Mouse (Mus musculus): ENCODE data around the gene Wwox. TPM values are rescaled to one million over a fixed set of nuclear protein-coding genes. Genes with fewer than 3 reads are reported as not detected.

Wwox gene
- polyA plus RNA-seq, 1 experiment from 2014 or later, result 11.0 TPM

- Histone ChIP-seq H3K9ac (ENCODE audit: low read depth, low read length) (no peak overlapping the region), H3K9me3 (ENCODE audit: control insufficient read depth, low read length) (0 out of 2 replicates have a peak, but pooled peaks cover 4% of the 10 kb centered on the region), H3K27me3 (replicated peaks; ENCODE audit: control insufficient read depth, insufficient read depth, low read length) (no peaks in the 10 kb centered on the region), H3K4me3 (ENCODE audit: low read depth, low read length) (no peak overlapping the region), H3K4me1 (ENCODE audit: control insufficient read depth, insufficient read depth, low read length) (peaks cover 7% of the 10 kb centered on the region), H3K4me2 (ENCODE audit: low read depth, low read length) (no peak overlapping the region), H3K27ac (replicated peaks; ENCODE audit: low read depth, low read length) (no peak overlapping the region), H3K36me3 (ENCODE audit: control insufficient read depth, insufficient read depth, low read length) (no peaks in the 10 kb centered on the region)
- ATAC-seq (ENCODE audit: low read depth) (no peak), DNase-seq (ENCODE audit: low spot score) (no peak)
- 86% methylated on average over 4 of the region's 4 CpGs for WGBS
These were observed 523.8 kb downstream of the Wwox start for GRCm38 (mm10) chr8:114963282-114963681.

GRCm38 (mm10) chr8:114964206-114964605 is 524.8 kb downstream of the Wwox start:
- Histone ChIP-seq H3K36me3 (ENCODE audit: control insufficient read depth, insufficient read depth, low read length) (no peaks in the 10 kb centered on the region), H3K9me3 (ENCODE audit: control insufficient read depth, low read length) (peaks cover 12% of the 10 kb centered on the region; the same call in 1 of the 2 replicates), H3K4me1 (ENCODE audit: control insufficient read depth, insufficient read depth, low read length) (no peaks in the 10 kb centered on the region), H3K27me3 (replicated peaks; ENCODE audit: control insufficient read depth, insufficient read depth, low read length) (no peaks in the 10 kb centered on the region), H3K4me3 (ENCODE audit: low read depth, low read length) (no peak overlapping the region), H3K9ac (ENCODE audit: low read depth, low read length) (no peak overlapping the region), H3K27ac (replicated peaks; ENCODE audit: low read depth, low read length) (no peak overlapping the region), H3K4me2 (ENCODE audit: low read depth, low read length) (no peak overlapping the region)
- ATAC-seq (ENCODE audit: low read depth) (no peak), DNase-seq (ENCODE audit: low spot score) (no peak)
- 82% methylated on average over 6 of the region's 6 CpGs for WGBS

GRCm38 (mm10) chr8:114968842-114969241 is 529.4 kb downstream of the Wwox start:
- Histone ChIP-seq H3K4me1 (ENCODE audit: control insufficient read depth, insufficient read depth, low read length) (no peaks in the 10 kb centered on the region), H3K4me2 (ENCODE audit: low read depth, low read length) (no peak overlapping the region), H3K9me3 (ENCODE audit: control insufficient read depth, low read length) (peaks cover 12% of the 10 kb centered on the region; the same call in 1 of the 2 replicates), H3K27ac (replicated peaks; ENCODE audit: low read depth, low read length) (no peak overlapping the region), H3K27me3 (replicated peaks; ENCODE audit: control insufficient read depth, insufficient read depth, low read length) (peaks cover 5% of the 10 kb centered on the region; the same call in 1 of the 2 replicates), H3K9ac (ENCODE audit: low read depth, low read length) (no peak overlapping the region), H3K4me3 (ENCODE audit: low read depth, low read length) (no peak overlapping the region), H3K36me3 (ENCODE audit: control insufficient read depth, insufficient read depth, low read length) (no peaks in the 10 kb centered on the region)
- WGBS, result 80% methylated on average over 4 of the region's 4 CpGs
- ATAC-seq (ENCODE audit: low read depth) (no peak), DNase-seq (ENCODE audit: low spot score) (no peak)

GRCm38 (mm10) chr8:114971378-114971777 is 531.9 kb downstream of the Wwox start:
- no peak overlapping the region for H3K9ac ChIP-seq (ENCODE audit: low read depth, low read length)
- ATAC-seq (ENCODE audit: low read depth), result peak; percentile 63

GRCm38 (mm10) chr8:114973002-114973461 is 533.6 kb downstream of the Wwox start:
- Histone ChIP-seq H3K27me3 (replicated peaks; ENCODE audit: control insufficient read depth, insufficient read depth, low read length) (peaks cover 5% of the 10 kb centered on the region; the same call in 1 of the 2 replicates), H3K9me3 (ENCODE audit: control insufficient read depth, low read length) (peaks cover 8% of the 10 kb centered on the region; the same call in 1 of the 2 replicates), H3K36me3 (ENCODE audit: control insufficient read depth, insufficient read depth, low read length) (no peaks in the 10 kb centered on the region), H3K4me2 (ENCODE audit: low read depth, low read length) (no peak overlapping the region), H3K4me3 (ENCODE audit: low read depth, low read length) (no peak overlapping the region), H3K27ac (replicated peaks; ENCODE audit: low read depth, low read length) (no peak overlapping the region), H3K9ac (ENCODE audit: low read depth, low read length) (no peak overlapping the region), H3K4me1 (ENCODE audit: control insufficient read depth, insufficient read depth, low read length) (no peaks in the 10 kb centered on the region)
- ATAC-seq (ENCODE audit: low read depth) (peak; percentile 18; the same call in 1 of the 2 replicates), DNase-seq (ENCODE audit: low spot score) (peak; percentile 42)
- WGBS, result 41% methylated on average over 12 of the region's 12 CpGs

More at GRCm38 (mm10) chr8:114971378-114971777, 531.9 kb downstream of the Wwox start:
- peak; percentile 81 for DNase-seq (ENCODE audit: low spot score)
- H3K36me3 ChIP-seq (ENCODE audit: control insufficient read depth, insufficient read depth, low read length), result no peaks in the 10 kb centered on the region
- H3K4me3 ChIP-seq (ENCODE audit: low read depth, low read length), result no peak overlapping the region
- H3K27ac ChIP-seq (replicated peaks; ENCODE audit: low read depth, low read length), result no peak overlapping the region
- peaks cover 5% of the 10 kb centered on the region; the same call in 1 of the 2 replicates for H3K27me3 ChIP-seq (replicated peaks; ENCODE audit: control insufficient read depth, insufficient read depth, low read length)
- H3K9me3 ChIP-seq (ENCODE audit: control insufficient read depth, low read length), result peaks cover 10% of the 10 kb centered on the region; the same call in 1 of the 2 replicates
- WGBS, result 34% methylated on average over 8 of the region's 8 CpGs
- no peak overlapping the region for H3K4me2 ChIP-seq (ENCODE audit: low read depth, low read length)
- no peaks in the 10 kb centered on the region for H3K4me1 ChIP-seq (ENCODE audit: control insufficient read depth, insufficient read depth, low read length)

- Histone ChIP-seq H3K36me3 (ENCODE audit: control insufficient read depth, insufficient read depth, low read length) (no peaks in the 10 kb centered on the region), H3K4me3 (ENCODE audit: low read depth, low read length) (no peak overlapping the region), H3K4me1 (ENCODE audit: control insufficient read depth, insufficient read depth, low read length) (no peaks in the 10 kb centered on the region), H3K9me3 (ENCODE audit: control insufficient read depth, low read length) (no peaks in the 10 kb centered on the region), H3K9ac (ENCODE audit: low read depth, low read length) (no peak overlapping the region), H3K27me3 (replicated peaks; ENCODE audit: control insufficient read depth, insufficient read depth, low read length) (peaks cover 5% of the 10 kb centered on the region; the same call in 1 of the 2 replicates), H3K27ac (replicated peaks; ENCODE audit: low read depth, low read length) (no peak overlapping the region), H3K4me2 (ENCODE audit: low read depth, low read length) (no peak overlapping the region)
- ATAC-seq (ENCODE audit: low read depth), result no peak
- 65% methylated on average over 5 of the region's 5 CpGs for WGBS
- DNase-seq (ENCODE audit: low spot score), result no peak
These were observed 535.0 kb downstream of the Wwox start for GRCm38 (mm10) chr8:114974336-114974950.

- H3K9me3 ChIP-seq (ENCODE audit: control insufficient read depth, low read length), result no peaks in the 10 kb centered on the region
- DNase-seq (ENCODE audit: low spot score), result no peak
- WGBS, result 81% methylated on average over 11 of the region's 11 CpGs
- ATAC-seq (ENCODE audit: low read depth), result no peak
- H3K9ac ChIP-seq (ENCODE audit: low read depth, low read length), result no peak overlapping the region
- H3K4me1 ChIP-seq (ENCODE audit: control insufficient read depth, insufficient read depth, low read length), result no peaks in the 10 kb centered on the region
- H3K27me3 ChIP-seq (replicated peaks; ENCODE audit: control insufficient read depth, insufficient read depth, low read length), result no peaks in the 10 kb centered on the region
- H3K4me2 ChIP-seq (ENCODE audit: low read depth, low read length), result no peak overlapping the region
- H3K27ac ChIP-seq (replicated peaks; ENCODE audit: low read depth, low read length), result no peak overlapping the region
- no peaks in the 10 kb centered on the region for H3K36me3 ChIP-seq (ENCODE audit: control insufficient read depth, insufficient read depth, low read length)
- H3K4me3 ChIP-seq (ENCODE audit: low read depth, low read length), result no peak overlapping the region
These were observed 538.3 kb downstream of the Wwox start for GRCm38 (mm10) chr8:114977746-114978145.

GRCm38 (mm10) chr8:114978206-114978960 is 538.9 kb downstream of the Wwox start:
- Histone ChIP-seq H3K27ac (replicated peaks; ENCODE audit: low read depth, low read length) (no peak overlapping the region), H3K9me3 (ENCODE audit: control insufficient read depth, low read length) (no peaks in the 10 kb centered on the region), H3K4me1 (ENCODE audit: control insufficient read depth, insufficient read depth, low read length) (no peaks in the 10 kb centered on the region), H3K4me3 (ENCODE audit: low read depth, low read length) (no peak overlapping the region), H3K9ac (ENCODE audit: low read depth, low read length) (no peak overlapping the region), H3K36me3 (ENCODE audit: control insufficient read depth, insufficient read depth, low read length) (no peaks in the 10 kb centered on the region), H3K4me2 (ENCODE audit: low read depth, low read length) (no peak overlapping the region), H3K27me3 (replicated peaks; ENCODE audit: control insufficient read depth, insufficient read depth, low read length) (no peaks in the 10 kb centered on the region)
- WGBS, result 71% methylated on average over 15 of the region's 15 CpGs
- ATAC-seq (ENCODE audit: low read depth) (no peak), DNase-seq (ENCODE audit: low spot score) (no peak)
